Mouse (Mus musculus): Measurements from ENCODE around the gene 1700001C02Rik. TPM values are rescaled to one million over a fixed set of nuclear protein-coding genes. Genes with fewer than 3 reads are reported as not detected.

1700001C02Rik gene
- not detected for total RNA-seq (2021)
- long read RNA-seq, experiment 1, result 0 reads
- long read RNA-seq, experiment 2, result 0 reads

- DNase-seq (ENCODE audit: low spot score in 2 of 2), result peak; percentile 34 to 54
Observed at GRCm38 (mm10) chr5:30465861-30466260, at the start of gene 1700001C02Rik. TSS of gene 1700001C02Rik (plus strand) at chr5:30466047.

DNA sequence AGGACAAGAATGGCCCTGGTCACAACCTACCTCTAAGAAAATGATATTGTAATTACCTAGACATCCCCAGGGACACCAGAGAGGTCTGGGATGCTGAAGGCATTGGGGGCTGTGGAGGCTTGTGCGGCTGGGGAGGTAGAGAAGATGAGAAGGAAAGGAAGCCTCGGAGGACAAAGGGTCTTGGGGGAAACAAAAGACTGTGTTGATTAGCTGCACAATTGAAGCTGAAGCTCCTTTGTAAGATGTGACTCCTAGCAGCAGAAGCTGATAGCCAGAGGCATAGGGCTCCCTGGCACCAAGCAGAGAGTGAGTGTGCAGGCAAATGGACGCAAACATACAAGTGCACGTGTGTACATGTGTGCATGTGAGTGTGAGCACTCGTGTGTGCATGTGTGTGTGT lies 49.2 kb upstream of the 1700001C02Rik start:
- intact Hi-C loops (cut with DNase I), result no loop called here
- no peak for DNase-seq (ENCODE audit: low spot score in 2 of 2)

More at GRCm38 (mm10) chr5:30465861-30466260, at the start of gene 1700001C02Rik:
- intact Hi-C loops (cut with DNase I), result no loop called here

- intact Hi-C loops (cut with DNase I), result loop anchor here (2.0 kb wide), 2 partner anchors 60 to 216 kb away; no protein-coding TSS in a partner anchor
- no peak for DNase-seq (ENCODE audit: low spot score in 2 of 2)
Observed at GRCm38 (mm10) chr5:30423121-30423520, 42.7 kb upstream of the 1700001C02Rik start.

DNA sequence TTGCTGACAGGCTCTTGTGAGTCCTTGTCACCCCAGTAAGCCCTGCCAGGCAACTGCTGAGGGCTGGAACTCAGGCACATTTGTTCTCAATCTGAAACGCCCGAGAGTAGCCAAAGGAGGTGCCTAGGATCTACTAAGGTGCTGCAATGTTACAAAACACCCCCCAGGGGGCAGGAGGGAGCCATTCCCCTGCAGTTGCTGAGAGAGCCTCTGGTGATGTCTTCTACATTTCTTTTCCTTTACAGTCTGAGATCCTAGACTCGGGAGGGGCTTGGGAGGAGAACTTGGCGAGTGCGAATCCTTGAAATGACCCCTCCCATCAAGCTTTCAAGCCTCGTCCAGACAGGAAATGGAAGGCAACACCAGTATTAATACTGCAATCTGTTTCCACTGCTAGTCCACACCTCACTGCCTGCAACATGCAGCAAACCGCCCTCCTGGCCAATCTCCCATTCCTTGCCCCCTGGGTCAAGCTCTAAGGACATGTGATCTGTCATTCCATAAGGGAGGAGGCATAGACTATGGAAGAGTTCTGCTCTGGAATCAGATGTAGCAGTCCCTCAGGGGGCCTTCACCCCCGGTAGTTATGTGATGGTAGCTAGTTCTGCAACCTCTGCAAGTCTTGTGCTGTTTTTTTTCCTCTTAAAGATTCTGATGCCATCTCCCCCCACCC lies 42.1 kb upstream of the 1700001C02Rik start:
- intact Hi-C loops (cut with DNase I), result loop anchor here (2.0 kb wide), 2 partner anchors 59 to 215 kb away; no protein-coding TSS in a partner anchor
- DNase-seq (ENCODE audit: low spot score in 2 of 2), result peak in 1 of 2 experiments; percentile 54

- no peak for DNase-seq (ENCODE audit: low spot score in 2 of 2)
- intact Hi-C loops (cut with DNase I), result no loop called here
Observed at GRCm38 (mm10) chr5:30427406-30427805, 38.4 kb upstream of the 1700001C02Rik start.

- no peak for DNase-seq (ENCODE audit: low spot score in 2 of 2)
- intact Hi-C loops (cut with DNase I), result no loop called here
Observed at GRCm38 (mm10) chr5:30438931-30439330, 26.9 kb upstream of the 1700001C02Rik start.

GRCm38 (mm10) chr5:30440308-30440906 lies 25.4 kb upstream of the 1700001C02Rik start:
- intact Hi-C loops (cut with DNase I), result no loop called here
- no peak for DNase-seq (ENCODE audit: low spot score in 2 of 2)

DNA sequence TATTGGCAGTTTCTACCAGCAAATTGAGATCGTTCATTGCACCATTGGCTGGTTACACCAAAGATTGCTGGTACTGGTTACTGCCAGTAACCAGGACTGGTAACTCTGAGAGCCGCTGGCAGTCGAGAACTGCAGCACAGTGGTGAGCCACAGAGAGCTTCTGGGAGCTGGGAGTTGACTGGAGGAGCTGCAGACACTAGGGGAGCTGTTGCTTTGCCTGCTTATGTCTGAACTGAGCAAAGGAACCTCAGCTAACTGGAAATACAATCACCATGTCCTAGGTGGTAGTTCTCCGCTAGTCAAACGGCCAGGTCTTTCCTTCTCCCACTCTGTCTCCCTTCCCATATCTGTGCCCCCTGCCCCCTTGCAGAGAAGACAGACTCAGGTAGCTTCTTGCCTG lies 23.7 kb upstream of the 1700001C02Rik start:
- DNase-seq (ENCODE audit: low spot score in 2 of 2), result peak in 1 of 2 experiments; percentile 30
- intact Hi-C loops (cut with DNase I), result no loop called here

DNA sequence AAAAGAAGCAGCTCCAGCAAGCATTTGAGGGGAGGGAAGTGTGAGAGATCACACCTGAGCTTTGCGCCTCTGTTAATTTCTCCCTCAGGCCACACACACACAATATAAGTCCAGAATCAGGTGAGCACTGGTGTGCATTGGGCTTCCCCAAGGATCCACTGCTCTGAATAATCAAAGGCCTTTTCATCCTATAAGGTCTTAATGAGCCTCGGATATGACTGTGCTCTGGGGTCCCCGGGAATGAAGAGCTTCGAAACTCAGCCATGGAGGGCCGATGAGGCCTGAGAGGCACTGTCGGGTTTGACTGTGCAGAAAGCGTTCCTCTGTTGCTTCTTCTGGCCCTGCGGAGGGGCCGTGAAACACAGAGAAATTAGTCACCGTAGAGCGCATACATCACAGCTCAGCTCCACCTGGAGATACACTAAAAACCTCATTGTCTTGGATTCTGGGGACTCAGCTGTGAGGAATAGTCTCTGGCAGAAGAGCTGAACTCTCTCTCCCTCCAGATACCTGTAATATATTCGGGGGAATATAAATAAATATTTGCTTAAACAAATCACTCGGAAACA lies 21.4 kb upstream of the 1700001C02Rik start:
- intact Hi-C loops (cut with DNase I), result no loop called here
- no peak for DNase-seq (ENCODE audit: low spot score in 2 of 2)

DNA sequence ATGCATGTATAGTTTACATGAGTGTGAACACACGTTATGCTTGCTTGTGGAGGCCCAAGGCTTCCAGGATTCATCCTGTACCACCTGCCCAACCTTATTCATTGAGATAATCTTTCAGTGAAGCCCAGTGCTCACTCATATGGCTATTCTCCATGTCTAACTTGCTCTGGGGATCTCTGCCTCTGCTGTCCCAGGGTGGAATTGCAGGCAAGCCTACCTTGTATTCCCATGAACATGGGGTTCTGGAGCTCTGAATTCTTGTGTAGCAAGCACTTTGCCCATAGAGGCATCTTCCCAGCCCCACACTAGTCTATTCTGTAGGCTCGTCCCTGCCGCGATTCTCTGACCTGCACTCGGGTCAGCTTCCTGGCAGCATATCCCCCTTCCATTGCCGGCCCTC lies 9.8 kb upstream of the 1700001C02Rik start:
- intact Hi-C loops (cut with DNase I), result no loop called here
- DNase-seq (ENCODE audit: low spot score in 2 of 2), result peak; percentile 42 to 53

- intact Hi-C loops (cut with DNase I), result no loop called here
- DNase-seq (ENCODE audit: low spot score in 2 of 2), result peak; percentile 33 to 34
Observed at GRCm38 (mm10) chr5:30460155-30460554, 5.7 kb upstream of the 1700001C02Rik start.

DNA sequence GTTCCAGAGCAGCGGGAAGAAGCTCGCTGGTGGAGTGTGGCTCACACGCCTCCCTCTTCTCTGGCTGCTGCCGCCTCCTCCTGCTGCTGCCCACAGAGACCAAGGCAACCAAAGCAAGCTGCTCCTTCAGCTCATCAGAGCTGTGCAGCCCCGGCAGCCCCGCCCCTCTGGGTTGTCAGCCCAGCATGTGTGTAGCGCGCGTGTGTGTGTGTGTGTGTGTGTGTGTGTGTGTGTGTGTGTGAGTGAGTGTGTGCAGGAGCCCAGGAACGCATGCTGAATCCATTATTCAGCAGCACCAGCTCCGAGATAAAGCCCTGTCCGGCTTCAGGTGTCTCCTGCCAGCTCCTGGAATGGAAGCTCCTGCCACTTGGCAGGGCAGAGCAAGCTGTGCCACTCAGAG lies 4.0 kb upstream of the 1700001C02Rik start, which contains the start of gene Otof:
Otof (minus strand) TSS at position 112 of the 400 bp plus-strand sequence.
- DNase-seq (ENCODE audit: low spot score in 2 of 2), result peak; percentile 76 to 90
- intact Hi-C loops (cut with DNase I), result no loop called here

GRCm38 (mm10) chr5:30466315-30466714 lies 468 bp downstream of the 1700001C02Rik start:
- intact Hi-C loops (cut with DNase I), result no loop called here
- peak in 1 of 2 experiments; percentile 59 for DNase-seq (ENCODE audit: low spot score in 2 of 2)

GRCm38 (mm10) chr5:30470454-30470853 lies 4.6 kb downstream of the 1700001C02Rik start:
- no peak for DNase-seq (ENCODE audit: low spot score in 2 of 2)
- intact Hi-C loops (cut with DNase I), result no loop called here

GRCm38 (mm10) chr5:30472148-30472547 lies 6.3 kb downstream of the 1700001C02Rik start:
- intact Hi-C loops (cut with DNase I), result no loop called here

DNA sequence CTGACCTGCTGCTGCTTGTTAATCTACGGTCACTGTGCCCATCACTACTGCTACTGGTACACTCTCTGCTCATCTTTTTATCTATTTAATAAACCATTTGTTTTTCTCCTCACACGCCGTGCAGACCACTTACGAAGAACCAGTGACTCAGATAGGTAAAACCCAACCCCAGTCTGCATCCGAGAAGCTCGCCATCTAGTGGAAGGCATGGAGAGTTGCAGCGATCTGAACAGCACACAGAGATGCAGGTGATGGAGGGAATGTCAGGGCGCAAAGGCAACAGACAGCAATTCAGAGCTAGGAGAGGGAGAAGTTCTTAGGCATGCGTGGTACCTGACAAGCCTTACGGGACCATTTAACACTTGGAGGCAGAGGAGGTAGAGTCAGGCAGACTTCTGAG lies 10.7 kb downstream of the 1700001C02Rik start:
- peak; percentile 34 to 51 for DNase-seq (ENCODE audit: low spot score in 2 of 2)
- intact Hi-C loops (cut with DNase I), result loop anchor here (5.0 kb wide), 1 partner anchor 84 kb away; no protein-coding TSS in a partner anchor

More at GRCm38 (mm10) chr5:30472148-30472547, 6.3 kb downstream of the 1700001C02Rik start:
- DNase-seq (ENCODE audit: low spot score in 2 of 2), result no peak

- DNase-seq (ENCODE audit: low spot score in 2 of 2), result peak; percentile 68 to 79
- intact Hi-C loops (cut with DNase I), result loop anchor here (2.0 to 5.0 kb wide), 2 partner anchors 60 to 270 kb away; no protein-coding TSS in a partner anchor
Observed at GRCm38 (mm10) chr5:30482319-30482718, 16.5 kb downstream of the 1700001C02Rik start.

- DNase-seq (ENCODE audit: low spot score in 2 of 2), result no peak
- intact Hi-C loops (cut with DNase I), result loop anchor here (2.0 to 5.0 kb wide), 2 partner anchors 61 to 271 kb away; no protein-coding TSS in a partner anchor
Observed at GRCm38 (mm10) chr5:30483533-30483932, 17.7 kb downstream of the 1700001C02Rik start.

DNA sequence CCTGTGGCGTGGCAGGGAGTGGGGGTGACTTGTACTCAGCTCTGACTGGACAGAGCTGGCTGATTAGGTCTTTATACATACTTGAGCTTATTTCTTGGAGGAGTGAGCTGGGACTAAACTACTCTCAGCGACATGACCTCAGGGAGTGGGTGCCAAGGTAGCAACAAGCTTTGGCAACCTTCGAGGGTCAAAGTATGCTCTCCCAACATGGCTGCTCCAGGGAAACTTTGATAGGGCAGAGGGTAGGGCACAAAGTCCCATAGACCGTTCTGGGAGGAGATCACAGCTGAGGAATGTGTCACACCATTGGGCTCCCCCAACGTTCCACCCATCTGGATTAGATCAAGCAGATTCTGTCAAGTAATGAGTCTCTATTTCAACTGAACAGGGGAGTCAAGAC lies 18.7 kb downstream of the 1700001C02Rik start:
- DNase-seq (ENCODE audit: low spot score in 2 of 2), result no peak
- intact Hi-C loops (cut with DNase I), result loop anchor here (5.0 kb wide), 1 partner anchor 272 kb away; no protein-coding TSS in a partner anchor

DNA sequence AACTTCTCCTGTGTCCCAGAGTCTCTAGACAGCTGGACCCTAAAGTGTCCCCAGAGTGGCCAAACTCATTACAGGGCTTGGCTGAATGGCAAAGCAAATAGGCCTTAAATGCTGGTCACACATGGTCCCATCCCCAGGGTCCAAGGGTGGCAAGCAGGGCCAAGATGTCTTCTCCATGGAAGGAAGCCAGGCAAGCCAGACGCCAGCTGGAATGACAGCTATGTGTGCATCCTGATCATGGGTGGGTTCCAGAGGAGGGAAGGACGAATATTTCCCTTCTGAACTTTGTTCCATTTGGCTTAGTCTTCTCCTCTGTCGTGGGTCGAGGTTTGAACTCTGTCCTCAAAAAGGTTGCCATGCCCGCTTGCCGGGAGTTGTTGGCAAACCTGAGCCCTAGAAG lies 19.3 kb downstream of the 1700001C02Rik start:
- no peak for DNase-seq (ENCODE audit: low spot score in 2 of 2)
- intact Hi-C loops (cut with DNase I), result no loop called here

Data from left cerebral cortex, postnatal 14 days (tissue).